Mouse (Mus musculus): ENCODE data around the gene Ppil1.

DNA sequence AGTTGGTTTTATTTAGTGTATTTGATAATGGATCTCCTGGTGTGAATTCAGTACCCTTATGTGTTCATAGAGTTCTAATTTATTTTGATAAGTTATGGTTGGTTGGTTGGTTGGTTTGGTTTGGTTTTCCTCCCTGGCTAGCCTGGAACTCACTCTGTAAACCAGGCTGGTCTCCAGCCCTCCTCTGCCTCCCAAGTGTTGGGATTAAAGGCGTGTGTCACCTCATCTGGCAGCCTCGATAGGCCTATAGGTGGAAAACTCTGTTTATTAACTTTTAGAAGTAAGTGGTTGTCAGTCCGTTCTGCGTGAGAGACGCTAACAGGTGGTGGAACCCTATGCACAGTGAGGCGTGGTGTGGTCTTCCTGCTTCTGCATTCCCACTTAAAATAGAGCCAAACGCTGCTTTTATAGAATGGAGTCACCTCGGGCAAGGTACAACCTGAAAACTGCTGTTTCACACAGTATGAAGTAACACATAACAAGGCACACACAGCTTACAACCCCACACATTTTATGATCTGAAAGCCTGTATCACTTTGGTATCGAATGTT lies 6.2 kb upstream of the Ppil1 start:
- TF ChIP-seq POLR2A (IDR thresholded peaks at IDR 0.05; ENCODE audit: low read depth, low read length), result no peak
- TF ChIP-seq CTCF (IDR thresholded peaks at IDR 0.05; ENCODE audit: borderline replicate concordance, insufficient read depth, low read length), result no peak

Data from embryonic fibroblast, embryonic 13.5 days (primary cell).